Mouse (Mus musculus) lung, postnatal 0 days (tissue): Measurements from ENCODE around the gene Polrmt.

Source experiments
- CTCF ChIP-seq: IDR thresholded peaks from 2 replicates; pipeline ENCODE4 v1.5.1; 2016; ENCODE audit warnings: antibody characterized with exemption, mild to moderate bottlenecking
- EP300 ChIP-seq: IDR thresholded peaks from 2 replicates; pipeline ENCODE4 v1.6.1; 2016; ENCODE audit warnings: antibody characterized with exemption, mild to moderate bottlenecking, control low read depth

DNA sequence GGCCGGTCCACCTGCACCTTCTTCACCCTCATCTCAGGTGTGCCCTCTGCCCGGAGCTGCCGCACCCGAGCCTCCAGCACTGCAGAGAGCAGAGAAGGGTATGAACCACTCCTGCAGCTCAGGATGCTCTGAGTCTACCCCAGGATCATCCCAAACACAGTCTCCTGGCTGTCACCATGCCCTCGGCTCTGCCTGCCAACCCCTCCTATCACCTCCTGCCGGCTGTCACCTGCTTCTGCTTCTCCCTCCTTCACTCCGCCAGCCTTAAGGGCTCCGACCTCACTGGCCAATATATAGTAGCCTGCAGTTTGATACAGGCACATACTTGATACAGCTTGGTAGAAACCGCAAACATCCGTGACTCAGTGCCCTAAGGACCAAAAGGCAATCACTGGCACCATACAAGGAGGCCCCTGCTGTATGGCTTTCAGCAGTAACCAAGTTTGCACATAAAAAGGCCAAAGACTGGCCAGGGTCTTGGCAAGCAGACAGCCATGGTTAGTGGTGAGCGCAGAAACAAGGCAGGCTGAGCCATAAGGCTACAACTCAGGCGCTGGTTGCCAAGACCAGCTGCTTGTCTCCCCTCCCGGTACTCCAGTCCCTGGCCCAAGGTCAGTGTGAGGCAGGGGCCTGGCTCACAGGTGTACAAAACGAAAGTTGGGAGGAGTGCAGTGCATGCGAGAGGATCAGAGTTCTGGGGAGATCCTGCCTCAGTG, 2.6 kb downstream of the Polrmt start:
- TF ChIP-seq EP300 (no peak), CTCF (no peak)
